Mouse (Mus musculus) cerebellum, adult 2 months (tissue): ENCODE measurements at regions not wholly inside any gene's neighbourhood (a gene's known extent, or its start where the extent isn't known, plus 50 kb on each side); places are given as distances from the start of the nearest gene placed in this dataset.

Experiments
- CTCF ChIP-seq: fragments of 200-500 bp; IDR thresholded peaks from 2 replicates; pipeline ENCODE4 v1.5.1; 2011; ENCODE audit warnings: low read depth, mild to moderate bottlenecking, control low read depth, low read length, moderate library complexity, borderline replicate concordance; ENCODE audit not compliant: insufficient read depth
- POLR2A ChIP-seq: fragments of 200-500 bp; IDR thresholded peaks from 2 replicates; pipeline ENCODE4 v1.6.1; 2011; ENCODE audit warnings: low read length, control low read depth, borderline replicate concordance; ENCODE audit not compliant: insufficient read depth

GRCm38 (mm10) chr2:92840009-92840408, 74.9 kb upstream of the Syt13 start:
- TF ChIP-seq POLR2A (no peak), CTCF (peak; percentile 85)
